Mouse (Mus musculus) bone marrow macrophage, adult 2 months (primary cell): Measurements from ENCODE around the gene Pbld1.

ENCODE experiments used
- CTCF ChIP-seq: IDR thresholded peaks from 2 replicates; pipeline ENCODE4 v1.5.1; 2012; ENCODE audit warnings: low read depth, mild to moderate bottlenecking, low read length, moderate library complexity
- POLR2A ChIP-seq: IDR thresholded peaks from 2 replicates; pipeline ENCODE4 v1.6.1; 2012; ENCODE audit warnings: mild to moderate bottlenecking, low read depth, low read length, borderline replicate concordance

GRCm38 (mm10) chr10:63019304-63019703 lies 40.7 kb upstream of the Pbld1 start:
- no peak for TF ChIP-seq CTCF
- no peak for TF ChIP-seq POLR2A
